Mouse (Mus musculus): ENCODE data around the gene Aebp2.

Gene Aebp2

DNA sequence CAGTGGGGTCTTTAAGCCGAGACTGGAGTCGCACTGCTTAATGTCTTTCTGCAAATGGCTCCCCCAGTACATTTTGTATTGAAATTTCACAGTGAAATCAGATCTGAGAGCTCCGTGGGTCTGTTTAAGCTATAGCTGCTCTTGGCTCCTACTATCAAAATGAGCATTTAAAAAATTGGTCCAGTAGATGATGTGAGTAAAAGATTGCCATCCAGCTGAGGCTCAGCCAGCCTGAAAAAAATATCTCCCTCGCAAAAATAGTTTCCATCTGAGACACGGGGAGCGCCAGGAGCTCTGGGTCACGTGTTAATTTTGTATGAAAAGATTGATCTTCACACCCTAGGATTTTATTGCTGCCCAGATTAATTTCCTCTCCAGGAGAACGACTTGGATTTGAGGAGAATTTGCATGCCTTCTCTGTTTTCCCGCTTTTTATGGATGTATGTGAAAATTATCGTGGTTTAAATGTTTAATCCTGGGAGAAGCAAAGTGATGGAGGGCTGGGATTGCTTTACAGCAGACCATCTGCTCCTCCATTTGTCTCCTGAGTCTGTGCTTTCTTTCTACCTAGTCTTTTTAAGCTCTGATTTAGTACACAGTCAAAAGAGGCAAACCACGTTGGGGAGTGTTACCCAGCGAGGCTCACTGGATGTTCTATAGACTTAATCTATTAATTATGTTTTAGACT is 73.9 kb downstream of the Aebp2 start:
- no peak for DNase-seq (ENCODE audit: low read depth, low spot score)

- DNase-seq (ENCODE audit: low read depth, low spot score): peak; percentile 44
Measured at GRCm38 (mm10) chr6:140697994-140698393, 75.5 kb downstream of the Aebp2 start.

DNA sequence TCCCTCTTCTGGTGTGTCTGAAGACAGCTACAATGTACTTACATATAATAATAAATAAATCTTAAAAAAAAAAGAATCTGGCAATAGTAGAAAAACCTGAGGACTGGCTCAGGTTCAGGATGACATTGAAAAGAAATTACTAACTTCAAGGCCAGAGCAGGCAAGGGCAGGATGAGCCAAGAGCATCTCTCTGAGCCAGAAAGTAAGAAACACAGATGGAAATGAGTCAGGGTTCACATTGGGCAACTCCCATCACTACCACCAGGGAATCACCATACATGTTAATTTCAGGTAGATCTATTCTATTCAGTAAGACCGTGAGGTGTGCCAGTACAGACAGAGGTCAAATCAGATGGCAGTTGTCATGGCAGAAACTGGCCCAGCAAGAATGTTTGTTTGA is 76.1 kb downstream of the Aebp2 start:
- no peak for DNase-seq (ENCODE audit: low read depth, low spot score)

- DNase-seq (ENCODE audit: low read depth, low spot score): no peak
Measured at GRCm38 (mm10) chr6:140701259-140701658, 78.8 kb downstream of the Aebp2 start.

DNA sequence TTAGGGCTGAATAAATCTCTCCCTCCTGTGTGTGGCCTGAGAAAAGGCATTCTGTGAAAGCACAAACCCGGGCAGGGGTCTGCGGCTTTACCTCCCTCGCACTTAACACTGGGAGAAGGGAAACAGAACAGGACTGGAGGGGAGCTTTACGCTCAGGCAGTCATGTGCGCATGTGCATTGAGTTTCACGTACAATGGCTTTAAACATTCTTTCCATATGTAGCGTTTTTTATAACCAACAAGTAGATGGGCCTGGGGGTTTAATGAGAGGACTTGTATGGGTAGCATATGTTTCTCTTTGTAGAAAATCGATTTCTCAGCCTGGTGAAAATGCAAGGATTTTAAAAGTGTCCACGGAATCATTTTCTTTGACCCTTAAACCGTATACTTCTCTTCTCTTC is 82.7 kb downstream of the Aebp2 start:
- DNase-seq (ENCODE audit: low read depth, low spot score): no peak

- no peak for DNase-seq (ENCODE audit: low read depth, low spot score)
Measured at GRCm38 (mm10) chr6:140706056-140706455, 83.6 kb downstream of the Aebp2 start.

- no peak for DNase-seq (ENCODE audit: low read depth, low spot score)
Measured at GRCm38 (mm10) chr6:140708059-140708458, 85.6 kb downstream of the Aebp2 start.

GRCm38 (mm10) chr6:140709415-140710107 is 87.1 kb downstream of the Aebp2 start:
- no peak for DNase-seq (ENCODE audit: low read depth, low spot score)

DNA sequence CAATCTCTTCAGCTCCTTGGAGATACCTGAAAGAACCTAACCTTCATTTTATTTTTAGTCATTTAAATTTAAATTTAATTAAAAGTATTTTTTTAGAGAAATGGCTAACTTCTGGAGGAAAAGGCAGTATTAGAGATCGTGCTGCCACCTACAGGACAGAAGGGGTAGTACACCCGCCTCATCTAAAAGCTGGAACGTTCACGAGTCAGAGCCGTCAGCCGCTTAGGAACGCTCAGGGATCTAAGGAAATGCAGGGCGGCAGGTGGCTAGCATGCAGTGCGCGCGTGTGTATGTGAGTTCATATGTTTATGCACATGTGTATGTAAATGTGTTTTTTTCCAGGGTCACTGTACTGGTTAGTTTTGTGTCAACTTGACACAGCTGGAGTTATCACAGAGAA is 90.3 kb downstream of the Aebp2 start:
- peak; percentile 24 for DNase-seq (ENCODE audit: low read depth, low spot score)

- DNase-seq (ENCODE audit: low read depth, low spot score): peak; percentile 55
Measured at GRCm38 (mm10) chr6:140714905-140715365, 92.5 kb downstream of the Aebp2 start.

GRCm38 (mm10) chr6:140722058-140722457 is 99.6 kb downstream of the Aebp2 start:
- DNase-seq (ENCODE audit: low read depth, low spot score): no peak
